Mouse (Mus musculus) ES-E14 (cell line): ENCODE data around the gene Abcg4. TPM values are rescaled to one million over a fixed set of nuclear protein-coding genes. Genes with fewer than 3 reads are reported as not detected.

Experiments
- DNase-seq: peaks from one replicate; pipeline ENCODE4 v3.0.0-alpha.2; 2013; ENCODE audit warnings: low read depth, low spot score
- H3K27ac ChIP-seq: 2 replicates; pipeline ENCODE4 v1.5.1; 2012; ENCODE audit warnings: low read depth, mild to moderate bottlenecking, low read length, moderate library complexity, mixed read lengths; ENCODE audit not compliant: poor library complexity, insufficient read depth, severe bottlenecking
- H3K36me3 ChIP-seq: 2 replicates; pipeline ENCODE4 v1.6.1; 2012; ENCODE audit warnings: mild to moderate bottlenecking, low read length, moderate library complexity, mixed read lengths; ENCODE audit not compliant: control insufficient read depth, poor library complexity, insufficient read depth, severe bottlenecking
- H3K4me1 ChIP-seq, 2 experiments: fragments of 150-350 bp in 1 of 2; sonication (generic) in 1 of 2; 2 replicates each; pipeline ENCODE4 v1.6.1; 2012; ENCODE audit warnings: low read length in 2 of 2, mild to moderate bottlenecking in 1 of 2, mixed read lengths in 1 of 2; ENCODE audit not compliant: control insufficient read depth in 2 of 2, insufficient read depth in 2 of 2, poor library complexity in 1 of 2
- H3K4me3 ChIP-seq, 2 experiments: fragments of 150-350 bp in 1 of 2; sonication (generic) in 1 of 2; 2 replicates each; pipeline ENCODE4 v1.5.1; 2012; ENCODE audit warnings: low read length in 2 of 2, low read depth in 1 of 2, mild to moderate bottlenecking in 1 of 2, mixed read lengths in 1 of 2; ENCODE audit not compliant: insufficient read depth in 1 of 2, poor library complexity in 1 of 2, severe bottlenecking in 1 of 2
- H3K9ac ChIP-seq: 2 replicates; pipeline ENCODE4 v1.6.1; 2012; ENCODE audit warnings: low read depth, mild to moderate bottlenecking, low read length, mixed read lengths; ENCODE audit not compliant: poor library complexity, insufficient read depth, severe bottlenecking
- H3K9me3 ChIP-seq: fragments of 150-350 bp; sonication (generic); 2 replicates; pipeline ENCODE4 v1.6.1; 2012; ENCODE audit warnings: low read depth, mild to moderate bottlenecking, low read length; ENCODE audit not compliant: control insufficient read depth, insufficient read depth
- CHD2 ChIP-seq: IDR thresholded peaks from 2 replicates; pipeline ENCODE4 v1.6.1; 2014; ENCODE audit warnings: mild to moderate bottlenecking, low read depth, low read length, inconsistent platforms
- HCFC1 ChIP-seq: IDR thresholded peaks from 2 replicates; pipeline ENCODE4 v1.6.1; 2012; ENCODE audit warnings: low read length, inconsistent platforms, borderline replicate concordance; ENCODE audit not compliant: insufficient read depth
- MAFK ChIP-seq: IDR thresholded peaks from 2 replicates; pipeline ENCODE4 v1.6.1; 2014; ENCODE audit warnings: mild to moderate bottlenecking, low read depth, low read length, inconsistent platforms; ENCODE audit not compliant: insufficient read depth
- ZC3H11A ChIP-seq: IDR thresholded peaks from 2 replicates; pipeline ENCODE4 v1.6.1; 2012; ENCODE audit warnings: low read depth, mild to moderate bottlenecking, inconsistent platforms, low read length, borderline replicate concordance
- ZNF384 ChIP-seq: IDR thresholded peaks from 2 replicates; pipeline ENCODE4 v1.6.1; 2012; ENCODE audit warnings: low read depth, low read length, inconsistent platforms
- in situ Hi-C, 2 experiments: fragments of 600-800 bp; cut with MboI; formaldehyde crosslinking; loops; one replicate each; pipeline ENCODE4 v1.15.1; 2025; ENCODE audit warnings: low sequenced_read_pairs in 2 of 2, inconsistent platforms in 1 of 2; ENCODE audit not compliant: unreplicated experiment in 2 of 2
- total RNA-seq: library from RNA; depleted of rRNA; stranded (reverse); fragments of 300-350 nt; gene quantifications from 2 replicates; pipeline ENCODE4 v1.2.3, GENCODE M21; 2012

The Abcg4 gene
- total RNA-seq, 1 experiment, result 0.45 TPM

GRCm38 (mm10) chr9:44254508-44255135 is 33.8 kb downstream of the Abcg4 start:
- Histone ChIP-seq H3K4me3 (no peak overlapping the region), H3K9ac (no peak overlapping the region), H3K27ac (no peak overlapping the region), H3K4me1 (peaks cover 0 to 7% of the 10 kb centered on the region in 2 experiments; a peak in 2 of 4 replicates), H3K9me3 (no peaks in the 10 kb centered on the region), H3K36me3 (no peaks in the 10 kb centered on the region)
- in situ Hi-C loops, result no loop called here
- DNase-seq, result no peak
- TF ChIP-seq ZC3H11A (no peak), MAFK (no peak), ZNF384 (no peak), CHD2 (no peak), HCFC1 (no peak)

- no peaks in the 10 kb centered on the region for H3K36me3 ChIP-seq
- in situ Hi-C loops, result no loop called here
- H3K9ac ChIP-seq, result no peak overlapping the region
- peaks cover 0 to 9% of the 10 kb centered on the region in 2 experiments; a peak in 2 of 4 replicates for H3K4me1 ChIP-seq
- H3K27ac ChIP-seq, result no peak overlapping the region
- no peak overlapping the region for H3K4me3 ChIP-seq
- H3K9me3 ChIP-seq, result no peaks in the 10 kb centered on the region
- TF ChIP-seq HCFC1 (no peak), ZC3H11A (no peak), ZNF384 (no peak), CHD2 (no peak), MAFK (no peak)
- no peak for DNase-seq
Measured at GRCm38 (mm10) chr9:44253441-44253840, 35.0 kb downstream of the Abcg4 start.

- H3K4me3 ChIP-seq, result no peak within 1 kb of the TSS
- TF ChIP-seq ZC3H11A (no peak), HCFC1 (no peak), CHD2 (no peak), ZNF384 (no peak), MAFK (no peak)
- in situ Hi-C loops, result no loop called here
- no peaks in the 10 kb centered on the region for H3K9me3 ChIP-seq
- H3K27ac ChIP-seq, result no peak within 1 kb of the TSS
- peaks cover 0 to 9% of the 10 kb centered on the region in 2 experiments; a peak in 2 of 4 replicates for H3K4me1 ChIP-seq
- no peak within 1 kb of the TSS for H3K9ac ChIP-seq
- no peaks in the 10 kb centered on the region for H3K36me3 ChIP-seq
- DNase-seq, result no peak
Measured at GRCm38 (mm10) chr9:44251314-44251713, 37.1 kb downstream of the Abcg4 start, which contains the start of gene Pdzd3. TSS of gene Pdzd3 (minus strand) at chr9:44251471.

- no peaks in the 10 kb centered on the region for H3K9me3 ChIP-seq
- no peaks in the 10 kb centered on the region for H3K36me3 ChIP-seq
- no peak overlapping the region for H3K27ac ChIP-seq
- no peak overlapping the region for H3K4me3 ChIP-seq
- in situ Hi-C loops, result no loop called here
- TF ChIP-seq ZC3H11A, result no peak
- no peak for TF ChIP-seq ZNF384
- TF ChIP-seq HCFC1, result no peak
- DNase-seq, result no peak
- no peak overlapping the region for H3K9ac ChIP-seq
- H3K4me1 ChIP-seq, result peaks cover 0 to 9% of the 10 kb centered on the region in 2 experiments; a peak in 2 of 4 replicates
Measured at GRCm38 (mm10) chr9:44250445-44250844, 38.0 kb downstream of the Abcg4 start.
